Mouse (Mus musculus) ES-Bruce4 (cell line): Measurements from ENCODE around the gene H1f0. TPM values are rescaled to one million over a fixed set of nuclear protein-coding genes. Genes with fewer than 3 reads are reported as not detected.
A peak's percentile ranks its signal among the peaks of the same experiment; 100 is the strongest.

Experiments used
- H3K27ac ChIP-seq: 2 replicates; pipeline ENCODE4 v1.5.1; 2012; ENCODE audit warnings: low read length, inconsistent platforms; ENCODE audit not compliant: insufficient read depth
- H3K27me3 ChIP-seq: 2 replicates; pipeline ENCODE4 v1.6.1; 2012; ENCODE audit warnings: mild to moderate bottlenecking, low read length, inconsistent platforms; ENCODE audit not compliant: control insufficient read depth, poor library complexity, insufficient read depth, severe bottlenecking
- H3K36me3 ChIP-seq: 2 replicates; pipeline ENCODE4 v1.6.1; 2012; ENCODE audit warnings: inconsistent platforms, mild to moderate bottlenecking, low read length, moderate library complexity; ENCODE audit not compliant: control insufficient read depth, poor library complexity, insufficient read depth, severe bottlenecking
- H3K4me1 ChIP-seq: one replicate; pipeline ENCODE4 v1.8.1; 2011; ENCODE audit warnings: low read length; ENCODE audit not compliant: control insufficient read depth, insufficient read depth
- H3K4me3 ChIP-seq: 2 replicates; pipeline ENCODE4 v1.5.1; 2011; ENCODE audit warnings: low read depth, mild to moderate bottlenecking, low read length
- H3K9ac ChIP-seq: 2 replicates; pipeline ENCODE4 v1.6.1; 2012; ENCODE audit warnings: low read depth, mild to moderate bottlenecking, inconsistent platforms; ENCODE audit not compliant: poor library complexity, severe bottlenecking
- H3K9me3 ChIP-seq: replicated peaks from 2 replicates; pipeline ENCODE4 v1.6.1; 2012; ENCODE audit warnings: mild to moderate bottlenecking, low read length, inconsistent platforms; ENCODE audit not compliant: control insufficient read depth, poor library complexity, insufficient read depth, severe bottlenecking
- CTCF ChIP-seq: IDR thresholded peaks from one replicate; pipeline ENCODE4 v1.8.1; 2011; ENCODE audit warnings: low read depth, low read length
- EP300 ChIP-seq: IDR thresholded peaks from 2 replicates; pipeline ENCODE4 v1.6.1; 2011; ENCODE audit warnings: low read depth, low read length; ENCODE audit not compliant: insufficient read depth
- POLR2A ChIP-seq: IDR thresholded peaks from one replicate; pipeline ENCODE4 v1.8.1; 2011; ENCODE audit warnings: low read length; ENCODE audit not compliant: insufficient read depth
- polyA plus RNA-seq: library from polyadenylated mRNA; stranded (reverse); fragments of >200 nt; gene quantifications from 2 replicates; pipeline ENCODE4 v1.2.4, GENCODE M21; 2011; ENCODE audit warnings: low read depth; ENCODE audit not compliant: missing spikeins, insufficient read depth, insufficient read length

The H1f0 gene
- polyA plus RNA-seq, 1 experiment: 59.8 TPM

DNA sequence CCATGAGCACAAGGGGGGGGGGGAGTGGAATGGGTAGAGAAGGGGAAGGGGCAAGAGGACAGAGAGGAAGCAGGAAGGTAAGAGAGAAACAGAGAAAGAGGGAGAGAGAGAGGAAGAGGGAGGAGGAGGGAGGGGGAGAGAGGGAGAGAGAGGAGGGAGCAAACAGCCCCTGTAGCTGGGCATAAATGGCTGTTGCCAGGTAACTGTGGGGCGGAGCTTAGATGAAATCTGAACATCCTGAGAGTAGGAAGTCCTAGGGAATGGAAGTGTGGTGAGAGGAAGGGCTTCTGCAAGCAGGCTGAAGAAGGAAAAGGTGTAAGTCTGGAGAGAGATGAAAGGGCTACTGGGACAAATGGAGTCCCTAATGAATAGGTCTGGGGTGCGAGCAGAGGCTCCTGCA lies 38.0 kb downstream of the H1f0 start:
- Histone ChIP-seq H3K36me3 (no peaks in the 10 kb centered on the region), H3K4me3 (no peak overlapping the region), H3K9ac (no peak overlapping the region), H3K27me3 (no peaks in the 10 kb centered on the region), H3K4me1 (peaks cover 6% of the 10 kb centered on the region), H3K27ac (peak overlapping the region; percentile 67; the same call in 1 of the 2 replicates), H3K9me3 (no peaks in the 10 kb centered on the region)
- TF ChIP-seq CTCF (no peak), POLR2A (no peak), EP300 (no peak)

- Histone ChIP-seq H3K9me3 (no peaks in the 10 kb centered on the region), H3K4me3 (no peak overlapping the region), H3K27ac (no peak overlapping the region), H3K4me1 (peaks cover 6% of the 10 kb centered on the region), H3K36me3 (no peaks in the 10 kb centered on the region), H3K9ac (no peak overlapping the region), H3K27me3 (no peaks in the 10 kb centered on the region)
- TF ChIP-seq EP300 (no peak), POLR2A (no peak), CTCF (no peak)
These were observed 39.4 kb downstream of the H1f0 start for GRCm38 (mm10) chr15:79067631-79068030.

DNA sequence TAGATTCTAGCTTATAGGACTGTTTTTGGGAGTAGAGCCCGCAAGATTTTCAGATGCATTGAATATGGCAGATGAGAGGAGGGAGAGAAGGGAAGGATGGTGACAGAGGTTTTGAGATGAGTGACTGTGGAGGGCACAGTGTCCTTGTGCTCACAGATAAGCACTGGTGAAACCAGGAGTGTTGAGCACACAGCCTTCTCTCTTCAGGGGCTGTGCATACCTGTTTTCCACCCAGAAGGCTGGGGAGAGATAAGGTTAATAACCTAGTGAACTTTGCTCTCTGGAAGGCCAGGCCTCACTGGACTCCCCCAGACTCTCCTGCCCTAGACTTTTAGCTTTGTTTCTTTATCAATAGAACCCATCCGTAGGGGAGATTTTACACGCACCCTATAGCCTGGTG lies 40.2 kb downstream of the H1f0 start:
- no peak for TF ChIP-seq EP300
- no peak for TF ChIP-seq CTCF
- no peak for TF ChIP-seq POLR2A
- H3K4me3 ChIP-seq: no peak overlapping the region

GRCm38 (mm10) chr15:79071117-79072039 lies 43.1 kb downstream of the H1f0 start:
- no peaks in the 10 kb centered on the region for H3K9me3 ChIP-seq
- H3K4me1 ChIP-seq: no peaks in the 10 kb centered on the region
- H3K36me3 ChIP-seq: peaks cover under 1% of the 10 kb centered on the region
- H3K4me3 ChIP-seq: no peak overlapping the region
- TF ChIP-seq CTCF (peak; percentile 63), POLR2A (no peak), EP300 (0 out of 2 replicates have a peak, but pooled peaks have one; percentile 9)
- peak overlapping the region; percentile 60 for H3K27ac ChIP-seq
- peak overlapping the region; percentile 10; the same call in 1 of the 2 replicates for H3K9ac ChIP-seq
- H3K27me3 ChIP-seq: no peaks in the 10 kb centered on the region

More for the DNA sequence above, 40.2 kb downstream of the H1f0 start:
- H3K36me3 ChIP-seq: no peaks in the 10 kb centered on the region
- H3K9ac ChIP-seq: no peak overlapping the region
- no peak overlapping the region for H3K27ac ChIP-seq
- H3K4me1 ChIP-seq: peaks cover 6% of the 10 kb centered on the region
- H3K9me3 ChIP-seq: no peaks in the 10 kb centered on the region
- H3K27me3 ChIP-seq: no peaks in the 10 kb centered on the region

GRCm38 (mm10) chr15:79073752-79074151 lies 45.5 kb downstream of the H1f0 start:
- Histone ChIP-seq H3K36me3 (peaks cover 24% of the 10 kb centered on the region), H3K27me3 (no peaks in the 10 kb centered on the region), H3K9ac (0 out of 2 replicates have a peak overlapping the region, but pooled peaks have one; percentile 84), H3K27ac (peak overlapping the region; percentile 92), H3K4me3 (no peak overlapping the region), H3K4me1 (peaks cover 4% of the 10 kb centered on the region), H3K9me3 (no peaks in the 10 kb centered on the region)
- TF ChIP-seq POLR2A (no peak), EP300 (no peak), CTCF (no peak)

GRCm38 (mm10) chr15:79074446-79074845 lies 46.2 kb downstream of the H1f0 start:
- TF ChIP-seq POLR2A: no peak
- TF ChIP-seq EP300: no peak
- no peak for TF ChIP-seq CTCF
- H3K4me1 ChIP-seq: peaks cover 4% of the 10 kb centered on the region
- H3K27ac ChIP-seq: peak overlapping the region; percentile 92
- peaks cover 31% of the 10 kb centered on the region for H3K36me3 ChIP-seq
- H3K4me3 ChIP-seq: peak overlapping the region; percentile 95
- peak overlapping the region; percentile 84 for H3K9ac ChIP-seq
- no peaks in the 10 kb centered on the region for H3K27me3 ChIP-seq
- no peaks in the 10 kb centered on the region for H3K9me3 ChIP-seq
